Mouse (Mus musculus) heart, embryonic 12.5 days (tissue): ENCODE measurements around the gene Lrrc10b. TPM values are rescaled to one million over a fixed set of nuclear protein-coding genes. Genes with fewer than 3 reads are reported as not detected.
A peak's percentile ranks its signal among the peaks of the same experiment; 100 is the strongest.

Experiments used
- ATAC-seq: fragments of 200-750 bp; cut with Nextera tagmentation; 2 replicates; pipeline ENCODE4 v1.8.0; 2017; ENCODE audit warnings: moderate TSS enrichment, moderate library complexity; ENCODE audit not compliant: insufficient number of reproducible peaks, low FRiP score
- H3K27ac ChIP-seq: fragments of 300-500 bp; sonication (generic); 2 replicates; pipeline ENCODE4 v1.5.1; 2016; ENCODE audit warnings: mild to moderate bottlenecking, moderate library complexity; ENCODE audit not compliant: poor library complexity, severe bottlenecking
- H3K27me3 ChIP-seq: fragments of 300-500 bp; sonication (generic); replicated peaks from 2 replicates; pipeline ENCODE4 v1.6.1; 2016; ENCODE audit warnings: mild to moderate bottlenecking, moderate library complexity
- H3K36me3 ChIP-seq: fragments of 300-500 bp; sonication (generic); 2 replicates; pipeline ENCODE4 v1.6.1; 2016; ENCODE audit warnings: mild to moderate bottlenecking, moderate library complexity
- H3K4me1 ChIP-seq: fragments of 300-500 bp; sonication (generic); replicated peaks from 2 replicates; pipeline ENCODE4 v1.6.1; 2016; ENCODE audit warnings: mild to moderate bottlenecking
- H3K4me2 ChIP-seq: fragments of 300-500 bp; sonication (generic); 2 replicates; pipeline ENCODE4 v1.6.1; 2016; ENCODE audit warnings: mild to moderate bottlenecking, moderate library complexity
- H3K4me3 ChIP-seq: fragments of 300-500 bp; sonication (generic); 2 replicates; pipeline ENCODE4 v1.5.1; 2016; ENCODE audit warnings: mild to moderate bottlenecking
- H3K9ac ChIP-seq: fragments of 300-500 bp; sonication (generic); 2 replicates; pipeline ENCODE4 v1.6.1; 2016; ENCODE audit warnings: mild to moderate bottlenecking, moderate library complexity
- H3K9me3 ChIP-seq: fragments of 300-500 bp; sonication (generic); replicated peaks from 2 replicates; pipeline ENCODE4 v1.6.1; 2016; ENCODE audit warnings: mild to moderate bottlenecking, moderate library complexity
- WGBS: fragments of 180-500 bp; shearing (Covaris S2); methylation state at CpG from one replicate; pipeline ENCODE4 v1.1.7; 2016; 5-methylcytosine and 5-hydroxymethylcytosine counted together
- polyA plus RNA-seq: library from polyadenylated mRNA; unstranded; fragments of >200 nt; fragmentation: Nextera tagmentation; extraction: Ambion mirVana; gene quantifications from 2 replicates; pipeline ENCODE4 v1.2.1, GENCODE M21; 2016

Lrrc10b gene
- polyA plus RNA-seq, 1 experiment from 2014 or later: 0.26 TPM

DNA sequence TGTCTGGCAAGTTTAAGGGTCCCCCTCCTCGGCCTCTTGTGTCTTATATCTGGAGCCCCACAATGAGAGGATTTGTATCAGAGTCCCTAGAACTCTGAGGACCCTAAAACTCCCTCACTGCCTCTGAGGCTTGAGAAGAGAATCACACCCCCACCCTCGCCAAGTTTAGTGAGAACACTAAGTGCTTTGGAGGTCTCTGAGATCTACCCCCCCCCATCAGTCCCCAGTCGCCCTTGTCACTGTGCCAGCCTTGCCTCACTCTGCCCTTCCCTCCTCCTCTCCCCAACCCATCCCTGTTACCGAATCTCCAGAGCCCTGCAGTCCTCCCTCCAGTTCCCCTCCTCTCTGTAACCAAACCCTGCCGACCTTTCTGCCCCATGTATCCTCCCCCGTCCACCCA lies 30.5 kb downstream of the Lrrc10b start:
- Histone ChIP-seq H3K27ac (no peak overlapping the region), H3K36me3 (no peaks in the 10 kb centered on the region), H3K9ac (no peak overlapping the region), H3K27me3 (peaks cover 70% of the 10 kb centered on the region), H3K9me3 (no peaks in the 10 kb centered on the region), H3K4me1 (peaks cover 31% of the 10 kb centered on the region), H3K4me2 (no peak overlapping the region), H3K4me3 (no peak overlapping the region)
- WGBS: 41% methylated on average over 6 of the region's 6 CpGs
- no peak for ATAC-seq

- Histone ChIP-seq H3K36me3 (no peaks in the 10 kb centered on the region), H3K4me3 (no peak overlapping the region), H3K9me3 (no peaks in the 10 kb centered on the region), H3K4me2 (no peak overlapping the region), H3K9ac (no peak overlapping the region), H3K4me1 (peaks cover 31% of the 10 kb centered on the region), H3K27me3 (peaks cover 75% of the 10 kb centered on the region), H3K27ac (no peak overlapping the region)
- ATAC-seq: no peak
- WGBS: 37% methylated on average over 25 of the region's 25 CpGs
Observed at GRCm38 (mm10) chr19:10426312-10426711, 31.0 kb downstream of the Lrrc10b start.

DNA sequence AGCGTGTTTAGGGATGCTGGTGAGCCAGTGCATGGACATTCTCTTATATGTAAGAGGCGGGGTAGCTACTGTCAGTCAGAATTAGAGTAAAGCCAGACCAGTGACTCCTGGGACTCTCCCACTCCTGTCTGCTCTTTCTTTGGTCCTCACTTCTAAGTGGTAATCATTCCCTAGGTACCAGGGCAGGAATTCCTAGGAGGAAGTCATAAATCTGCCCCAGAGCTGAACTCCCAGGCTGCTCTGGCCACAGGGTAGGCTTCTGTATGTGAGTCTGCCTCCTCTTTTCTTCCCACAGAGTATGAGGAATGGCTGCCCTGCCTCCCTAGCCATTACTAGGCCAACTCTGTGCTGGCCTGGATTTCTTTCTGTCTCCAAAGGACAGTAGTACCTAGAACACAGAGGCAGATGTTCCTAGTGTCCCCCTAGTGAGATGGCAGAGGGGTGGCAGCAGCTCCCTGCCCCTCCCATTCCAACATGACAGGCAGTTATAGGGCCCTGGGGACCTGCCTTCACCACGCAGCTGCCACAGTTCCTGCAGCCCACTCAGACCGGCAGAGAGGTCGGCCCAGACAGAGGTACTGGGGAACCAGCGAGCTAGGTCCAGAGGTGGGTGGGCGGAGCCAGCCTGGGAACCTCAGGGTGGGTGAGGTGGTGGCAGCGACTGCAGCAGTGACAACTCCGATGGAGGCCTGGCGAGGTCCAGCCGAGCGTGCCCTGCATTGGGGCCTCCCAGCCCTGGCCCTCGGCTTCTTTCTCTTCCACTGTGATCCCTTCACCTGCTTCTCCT lies 31.6 kb downstream of the Lrrc10b start:
- no peak overlapping the region for H3K27ac ChIP-seq
- H3K9ac ChIP-seq: no peak overlapping the region
- no peak overlapping the region for H3K4me3 ChIP-seq
- peaks cover 76% of the 10 kb centered on the region for H3K27me3 ChIP-seq
- ATAC-seq: no peak
- H3K4me2 ChIP-seq: no peak overlapping the region
- H3K4me1 ChIP-seq: peaks cover 33% of the 10 kb centered on the region
- H3K36me3 ChIP-seq: no peaks in the 10 kb centered on the region
- WGBS: 44% methylated on average over 13 of the region's 13 CpGs
- no peaks in the 10 kb centered on the region for H3K9me3 ChIP-seq

- ATAC-seq: no peak
- H3K9ac ChIP-seq: no peak overlapping the region
- H3K4me1 ChIP-seq: peaks cover 33% of the 10 kb centered on the region
- no peak overlapping the region for H3K4me3 ChIP-seq
- H3K4me2 ChIP-seq: no peak overlapping the region
- 59% methylated on average over 1 of the region's 1 CpGs for WGBS
- H3K27me3 ChIP-seq: peaks cover 76% of the 10 kb centered on the region
- H3K27ac ChIP-seq: no peak overlapping the region
- H3K9me3 ChIP-seq: no peaks in the 10 kb centered on the region
- H3K36me3 ChIP-seq: no peaks in the 10 kb centered on the region
Observed at GRCm38 (mm10) chr19:10424751-10425150, 32.5 kb downstream of the Lrrc10b start.

DNA sequence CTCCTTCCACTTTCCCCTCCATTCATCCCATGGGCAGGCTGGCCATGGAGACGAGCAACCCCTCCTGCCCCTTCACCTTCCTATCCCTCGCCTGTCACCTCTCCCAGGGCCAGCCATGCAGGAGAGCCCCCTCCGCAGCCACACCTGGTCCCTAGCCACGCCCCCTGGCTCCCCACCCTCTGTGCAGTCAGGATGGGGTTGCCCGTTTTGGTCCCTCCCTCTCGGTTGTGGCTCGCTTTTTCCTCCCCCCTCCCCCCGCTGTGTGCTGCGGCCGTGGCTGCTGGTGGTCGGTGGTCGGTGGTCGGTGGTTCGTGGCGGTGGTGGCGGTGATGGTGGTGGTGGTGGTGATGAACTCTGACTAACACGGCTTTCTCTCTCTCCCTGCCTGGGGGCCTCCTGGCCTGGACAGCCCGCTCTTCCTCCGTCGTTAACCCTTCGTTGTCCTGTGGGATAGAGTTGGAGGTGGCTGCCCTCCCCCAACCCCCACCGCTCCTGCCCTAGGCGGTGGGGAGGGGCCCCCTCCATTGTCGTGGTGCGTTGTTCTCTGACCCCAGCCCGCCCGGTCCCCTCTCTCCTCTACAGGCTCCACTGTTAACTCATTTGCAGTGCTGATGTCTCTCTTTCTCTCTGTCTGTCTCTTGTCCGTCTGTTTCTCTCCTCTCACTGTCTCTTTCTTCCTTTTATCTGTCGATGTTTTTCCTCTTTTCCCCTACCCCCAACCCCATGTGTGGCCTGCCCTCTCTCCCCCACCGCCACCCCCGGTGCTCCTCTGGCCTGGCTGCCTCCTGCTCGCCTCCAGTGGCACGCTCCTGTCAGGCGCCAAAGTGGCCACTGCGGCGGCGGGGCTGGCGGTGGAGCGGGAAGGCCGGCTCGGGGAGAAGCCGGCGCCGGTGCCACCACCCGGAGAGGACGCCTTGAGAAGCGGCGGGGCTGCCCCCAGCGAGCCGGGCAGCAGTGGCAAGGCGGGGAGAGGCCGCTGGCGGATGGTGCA lies 35.0 kb downstream of the Lrrc10b start:
- no peak overlapping the region for H3K27ac ChIP-seq
- H3K36me3 ChIP-seq: no peaks in the 10 kb centered on the region
- H3K27me3 ChIP-seq: peaks cover 74% of the 10 kb centered on the region
- H3K9me3 ChIP-seq: no peaks in the 10 kb centered on the region
- peak overlapping the region; percentile 54 for H3K9ac ChIP-seq
- peak overlapping the region; percentile 64 for H3K4me2 ChIP-seq
- peak overlapping the region; percentile 28 for H3K4me3 ChIP-seq
- no peak for ATAC-seq
- WGBS: 3% methylated on average over 53 of the region's 53 CpGs
- H3K4me1 ChIP-seq: peaks cover 44% of the 10 kb centered on the region

DNA sequence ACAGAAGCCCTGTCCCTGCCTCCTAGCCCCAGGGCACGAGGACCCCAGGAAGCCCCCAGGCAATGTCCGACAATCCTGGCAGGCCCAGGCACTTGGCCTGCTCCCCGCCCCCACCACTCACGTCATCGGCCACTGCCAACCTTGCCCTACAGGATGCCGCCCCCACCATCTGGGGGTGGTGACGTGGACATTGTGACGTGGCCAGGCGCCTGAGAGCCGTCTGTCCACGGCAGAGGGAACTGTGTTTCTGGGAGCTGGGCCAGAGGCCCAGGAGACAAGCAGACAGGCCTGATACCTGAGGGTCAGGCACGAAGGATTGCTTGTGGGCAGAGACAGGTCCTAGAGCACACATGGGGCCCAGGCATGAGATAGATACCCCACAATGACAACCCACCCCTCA lies 39.8 kb downstream of the Lrrc10b start:
- 32% methylated on average over 12 of the region's 12 CpGs for WGBS
- Histone ChIP-seq H3K36me3 (no peaks in the 10 kb centered on the region), H3K4me2 (peak overlapping the region; percentile 45), H3K27me3 (peaks cover 51% of the 10 kb centered on the region), H3K4me1 (peaks cover 47% of the 10 kb centered on the region), H3K9me3 (no peaks in the 10 kb centered on the region), H3K9ac (0 out of 2 replicates have a peak overlapping the region, but pooled peaks have one; percentile 9), H3K27ac (peak overlapping the region; percentile 86), H3K4me3 (no peak overlapping the region)
- ATAC-seq: peak; percentile 59; the same call in 1 of the 2 replicates

- no peak overlapping the region for H3K9ac ChIP-seq
- H3K4me1 ChIP-seq: peaks cover 41% of the 10 kb centered on the region
- H3K4me3 ChIP-seq: no peak overlapping the region
- peak; percentile 76 for ATAC-seq
- no peaks in the 10 kb centered on the region for H3K9me3 ChIP-seq
- H3K4me2 ChIP-seq: peak overlapping the region; percentile 45
- no peaks in the 10 kb centered on the region for H3K36me3 ChIP-seq
- 39% methylated on average over 8 of the region's 8 CpGs for WGBS
- H3K27me3 ChIP-seq: peaks cover 55% of the 10 kb centered on the region
- H3K27ac ChIP-seq: peak overlapping the region; percentile 86
Observed at GRCm38 (mm10) chr19:10416889-10417288, 40.4 kb downstream of the Lrrc10b start.

DNA sequence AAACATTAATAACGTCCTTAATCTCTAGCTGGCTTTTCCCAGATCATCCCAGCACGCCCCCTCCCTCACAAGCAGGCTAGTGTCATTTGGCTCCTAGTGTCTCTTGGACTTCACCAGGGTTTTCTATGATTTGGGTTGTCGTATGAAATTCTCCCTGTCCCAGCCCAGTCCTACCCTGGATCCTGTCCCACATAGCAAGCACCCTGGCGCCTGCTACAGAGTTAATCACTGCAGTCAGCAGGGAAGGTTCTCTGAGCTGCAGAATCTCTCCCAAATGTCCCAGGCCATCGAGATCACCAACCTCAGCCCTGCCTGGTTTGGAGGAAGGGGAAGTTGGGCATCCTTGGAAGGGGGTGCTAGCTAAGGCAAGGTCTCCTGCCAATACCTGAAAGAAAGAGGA lies 41.8 kb downstream of the Lrrc10b start:
- Histone ChIP-seq H3K36me3 (no peaks in the 10 kb centered on the region), H3K9me3 (no peaks in the 10 kb centered on the region), H3K27me3 (peaks cover 50% of the 10 kb centered on the region), H3K27ac (no peak overlapping the region), H3K9ac (no peak overlapping the region), H3K4me1 (peaks cover 33% of the 10 kb centered on the region), H3K4me3 (no peak overlapping the region), H3K4me2 (no peak overlapping the region)
- 72% methylated on average over 5 of the region's 5 CpGs for WGBS
- no peak for ATAC-seq

- H3K9ac ChIP-seq: no peak overlapping the region
- peak overlapping the region; percentile 56 for H3K4me2 ChIP-seq
- 2% methylated on average over 18 of the region's 19 CpGs for WGBS
- H3K9me3 ChIP-seq: no peaks in the 10 kb centered on the region
- H3K4me1 ChIP-seq: peaks cover 33% of the 10 kb centered on the region
- H3K27me3 ChIP-seq: peaks cover 35% of the 10 kb centered on the region
- ATAC-seq: no peak
- H3K27ac ChIP-seq: no peak overlapping the region
- peak overlapping the region; percentile 21 for H3K4me3 ChIP-seq
- H3K36me3 ChIP-seq: no peaks in the 10 kb centered on the region
Observed at GRCm38 (mm10) chr19:10413701-10414242, 43.5 kb downstream of the Lrrc10b start.
